In genomic region chr17:30607330-30607729, GRCm38 (mm10) we compare ENCODE assay signal across 18 mouse cellular contexts. TPM values are rescaled to one million over a fixed set of nuclear protein-coding genes. Genes with fewer than 3 reads are reported as not detected.
DNase-seq lines count a peak whose midpoint lies in the region; ATAC-seq and TF ChIP-seq lines count a peak whose summit lies in the region.
"Had no signal": no experiment of that assay in that cellular context is flagged by ENCODE, and none has a peak within 500 bp of the region (broad histone marks: within the 10 kb centered on the region; RNA-seq: fewer than 3 reads in every experiment).

No protein-coding gene starts in this region.

- WGBS in limb, embryonic 12.5 days = 89% methylated on average over 7 of the region's 7 CpGs
- 95% methylated on average over 7 of the region's 7 CpGs for WGBS in limb, embryonic 10.5 days
- WGBS in liver, embryonic 13.5 days (ENCODE audit: insufficient replicate concordance) = 86% methylated on average over 7 of the region's 7 CpGs
- whole genome bisulfite sequencing in heart, embryonic 12.5 days = 93% methylated on average over 7 of the region's 7 CpGs

- DNase-seq in gastrocnemius, adult 2 months = no peak
- DNase-seq in gastrocnemius, postnatal 36 days = no peak
- no peak for DNase-seq in limb, embryonic 10.5 days (ENCODE audit: low spot score)
- no peak for DNase-seq in ES-E14 (ENCODE audit: low read depth, low spot score)
- no peak for DNase-seq in liver, embryonic 13.5 days
- no peak for DNase-seq in adrenal gland, postnatal 14 days
- DNase-seq: adrenal gland, adult 8-10 months; cerebellum, adult 2 months; kidney, adult 2 months; lung, postnatal 36 days; midbrain, embryonic 14.5 days; right cerebral cortex, postnatal 14 days; thymus, adult 18-20 months had no signal

- no peak overlapping the region for H3K9ac ChIP-seq in limb, embryonic 12.5 days (replicated peaks)
- peak overlapping the region; percentile 44; the same call in 1 of the 2 replicates for H3K9ac ChIP-seq in ES-E14 (ENCODE audit: insufficient read depth, low read depth, low read length, poor library complexity, severe bottlenecking)
- 0 out of 2 replicates have a peak overlapping the region, but pooled peaks have one; percentile 20 for H3K9ac ChIP-seq in liver, embryonic 13.5 days
- no peak overlapping the region for H3K9ac ChIP-seq in heart, embryonic 12.5 days
- H3K9ac ChIP-seq: embryonic facial prominence, embryonic 15.5 days; hindbrain, embryonic 13.5 days; liver, embryonic 14.5 days had no signal

- no peak overlapping the region for H3K4me2 ChIP-seq in limb, embryonic 12.5 days
- H3K4me2 ChIP-seq in liver, embryonic 13.5 days = no peak overlapping the region
- H3K4me2 ChIP-seq in heart, embryonic 12.5 days = no peak overlapping the region
- H3K4me2 ChIP-seq: embryonic facial prominence, embryonic 15.5 days; hindbrain, embryonic 13.5 days had no signal

- H3K36me3 ChIP-seq in limb, embryonic 12.5 days = peaks cover 14% of the 10 kb centered on the region
- H3K36me3 ChIP-seq in limb, embryonic 10.5 days = peaks cover 35% of the 10 kb centered on the region
- H3K36me3 ChIP-seq in ES-E14 (ENCODE audit: control insufficient read depth, insufficient read depth, low read length, poor library complexity, severe bottlenecking) = peaks cover 9% of the 10 kb centered on the region; the same call in 1 of the 2 replicates
- H3K36me3 ChIP-seq in liver, embryonic 13.5 days = peaks cover 51% of the 10 kb centered on the region
- H3K36me3 ChIP-seq in heart, embryonic 12.5 days = peaks cover 26% of the 10 kb centered on the region

- TF ChIP-seq CTCF in gastrocnemius, adult 2 months (IDR thresholded peaks at IDR 0.05) = no peak

- no peaks in the 10 kb centered on the region for H3K9me3 ChIP-seq in limb, embryonic 12.5 days
- no peaks in the 10 kb centered on the region for H3K9me3 ChIP-seq in limb, embryonic 10.5 days (replicated peaks)
- H3K9me3 ChIP-seq in ES-E14 (ENCODE audit: control insufficient read depth, insufficient read depth, low read depth, low read length) = no peaks in the 10 kb centered on the region
- H3K9me3 ChIP-seq in liver, embryonic 13.5 days (replicated peaks) = no peaks in the 10 kb centered on the region
- H3K9me3 ChIP-seq in heart, embryonic 12.5 days (replicated peaks) = peaks cover 4% of the 10 kb centered on the region; the same call in 1 of the 2 replicates
- H3K9me3 ChIP-seq: embryonic facial prominence, embryonic 15.5 days; hindbrain, embryonic 13.5 days had no signal

- ATAC-seq in limb, embryonic 12.5 days (ENCODE audit: insufficient number of reproducible peaks, insufficient read depth, low FRiP score, low TSS enrichment, low read depth) = no peak
- ATAC-seq in liver, embryonic 13.5 days (ENCODE audit: low read depth) = no peak
- no peak for ATAC-seq in heart, embryonic 12.5 days (ENCODE audit: insufficient number of reproducible peaks, low FRiP score)

- no peak overlapping the region for H3K4me3 ChIP-seq in gastrocnemius, adult 2 months
- no peak overlapping the region for H3K4me3 ChIP-seq in limb, embryonic 12.5 days (replicated peaks)
- no peak overlapping the region for H3K4me3 ChIP-seq in limb, embryonic 10.5 days
- peak overlapping the region in 1 of 2 experiments; percentile 6; a peak in 1 of 4 replicates for H3K4me3 ChIP-seq in ES-E14 (ENCODE audit: insufficient read depth in 1 of 2, low read depth in 1 of 2, low read length in 2 of 2, poor library complexity in 1 of 2, severe bottlenecking in 1 of 2)
- no peak overlapping the region for H3K4me3 ChIP-seq in liver, embryonic 13.5 days (replicated peaks)
- no peak overlapping the region for H3K4me3 ChIP-seq in heart, embryonic 12.5 days
- H3K4me3 ChIP-seq: embryonic facial prominence, embryonic 15.5 days; hindbrain, embryonic 13.5 days had no signal

- peaks cover 50% of the 10 kb centered on the region for H3K4me1 ChIP-seq in limb, embryonic 12.5 days (replicated peaks)
- H3K4me1 ChIP-seq in limb, embryonic 10.5 days = peaks cover 26% of the 10 kb centered on the region
- H3K4me1 ChIP-seq in ES-E14 (ENCODE audit: control insufficient read depth in 2 of 2, insufficient read depth in 2 of 2, low read length in 2 of 2, poor library complexity in 1 of 2) = peaks cover 36 to 46% of the 10 kb centered on the region in 2 experiments
- H3K4me1 ChIP-seq in liver, embryonic 13.5 days (replicated peaks) = peaks cover 61% of the 10 kb centered on the region
- H3K4me1 ChIP-seq in heart, embryonic 12.5 days (replicated peaks) = peaks cover 37% of the 10 kb centered on the region

- H3K27ac ChIP-seq in gastrocnemius, adult 2 months = peak overlapping the region; percentile 28; the same call in 1 of the 2 replicates
- peak overlapping the region; percentile 67 for H3K27ac ChIP-seq in limb, embryonic 12.5 days
- no peak overlapping the region for H3K27ac ChIP-seq in limb, embryonic 10.5 days
- peak overlapping the region; percentile 37 for H3K27ac ChIP-seq in ES-E14 (ENCODE audit: insufficient read depth, low read depth, low read length, poor library complexity, severe bottlenecking)
- peak overlapping the region; percentile 53; the same call in 1 of the 2 replicates for H3K27ac ChIP-seq in liver, embryonic 13.5 days
- H3K27ac ChIP-seq in heart, embryonic 12.5 days (ENCODE audit: poor library complexity, severe bottlenecking) = no peak overlapping the region
- H3K27ac ChIP-seq: embryonic facial prominence, embryonic 15.5 days; liver, embryonic 14.5 days had no signal

- in situ Hi-C loops in ES-E14 (cut with MboI; ENCODE audit: low sequenced_read_pairs in 2 of 2, unreplicated experiment in 2 of 2) = no loop called here

- H3K27me3 ChIP-seq in limb, embryonic 12.5 days = no peaks in the 10 kb centered on the region
- H3K27me3 ChIP-seq in limb, embryonic 10.5 days (ENCODE audit: low read depth, poor library complexity, severe bottlenecking) = no peaks in the 10 kb centered on the region
- no peaks in the 10 kb centered on the region for H3K27me3 ChIP-seq in liver, embryonic 13.5 days
- H3K27me3 ChIP-seq in heart, embryonic 12.5 days (replicated peaks) = no peaks in the 10 kb centered on the region
- H3K27me3 ChIP-seq: embryonic facial prominence, embryonic 15.5 days; hindbrain, embryonic 13.5 days had no signal

- intact Hi-C loops in gastrocnemius, adult 2 months (cut with DNase I) = no loop called here
- intact Hi-C loops in gastrocnemius, postnatal 36 days (cut with DNase I) = no loop called here

TF ChIP-seq in ES-E14, 5 proteins besides CTCF, POLR2A, EP300 and RAD21:
- TF ChIP-seq MAFK (IDR thresholded peaks at IDR 0.05; ENCODE audit: insufficient read depth, low read depth, low read length) = no peak
- no peak for TF ChIP-seq CHD2 (IDR thresholded peaks at IDR 0.05; ENCODE audit: low read depth, low read length)
- no peak for TF ChIP-seq HCFC1 (IDR thresholded peaks at IDR 0.05; ENCODE audit: borderline replicate concordance, insufficient read depth, low read length)
- no peak for TF ChIP-seq ZNF384 (IDR thresholded peaks at IDR 0.05; ENCODE audit: low read depth, low read length)
- TF ChIP-seq ZC3H11A (IDR thresholded peaks at IDR 0.05; ENCODE audit: borderline replicate concordance, low read depth, low read length) = no peak

RNA-seq across cellular contexts. Expression of gene Dnah8, which starts 16.8 kb away (rescaled TPM):
- total RNA-seq in gastrocnemius, adult 2 months (2021) = under 1 TPM in 1 of 2 experiments, not detected in 1; 0.11 TPM
- total RNA-seq in gastrocnemius, postnatal 36 days (2021) = under 1 TPM; 0.22 to 0.74 TPM
- polyA plus RNA-seq in limb, embryonic 12.5 days (2016; fragmentation: Nextera tagmentation; extraction: Ambion mirVana) = 0.86 and 1.6 TPM in 2 replicates
- 0.49 and 0.51 TPM in 2 replicates for polyA plus RNA-seq in limb, embryonic 10.5 days (2016; fragmentation: Nextera tagmentation; extraction: Ambion mirVana)
- 19.5 and 28.0 TPM in 2 replicates for total RNA-seq in ES-E14 (2012; rRNA removed)
- polyA plus RNA-seq in liver, embryonic 13.5 days (2015; fragmentation: Nextera tagmentation; extraction: Ambion mirVana) = 1.4 and 1.5 TPM in 2 replicates
- total RNA-seq in adrenal gland, postnatal 14 days (2021) = 1.3 and 2.7 TPM in 2 replicates
- 2.1 and 2.2 TPM in 2 replicates for polyA plus RNA-seq in heart, embryonic 12.5 days (2016; fragmentation: Nextera tagmentation; extraction: Ambion mirVana)

RNA-seq across cellular contexts. Expression of gene Glo1, which starts 19.3 kb away (rescaled TPM):
- total RNA-seq in gastrocnemius, adult 2 months (2021) = 100 to 1,000 TPM; 159 to 169 TPM
- 100 to 1,000 TPM; 151 TPM for total RNA-seq in gastrocnemius, postnatal 36 days (2021)
- 233 TPM in 2 replicates for polyA plus RNA-seq in limb, embryonic 12.5 days (2016; fragmentation: Nextera tagmentation; extraction: Ambion mirVana)
- 202 and 206 TPM in 2 replicates for polyA plus RNA-seq in limb, embryonic 10.5 days (2016; fragmentation: Nextera tagmentation; extraction: Ambion mirVana)
- 283 and 284 TPM in 2 replicates for total RNA-seq in ES-E14 (2012; rRNA removed)
- polyA plus RNA-seq in liver, embryonic 13.5 days (2015; fragmentation: Nextera tagmentation; extraction: Ambion mirVana) = 289 and 332 TPM in 2 replicates
- 105 and 123 TPM in 2 replicates for total RNA-seq in adrenal gland, postnatal 14 days (2021)
- polyA plus RNA-seq in heart, embryonic 12.5 days (2016; fragmentation: Nextera tagmentation; extraction: Ambion mirVana) = 232 and 236 TPM in 2 replicates

RNA-seq across cellular contexts. Expression of gene Btbd9, which starts 31.0 kb away (rescaled TPM):
- total RNA-seq in gastrocnemius, adult 2 months (2021) = 10 to 100 TPM; 11.9 to 14.7 TPM
- total RNA-seq in gastrocnemius, postnatal 36 days (2021) = 10 to 100 TPM; 10.1 to 10.7 TPM
- 65.4 and 70.6 TPM in 2 replicates for polyA plus RNA-seq in limb, embryonic 12.5 days (2016; fragmentation: Nextera tagmentation; extraction: Ambion mirVana)
- polyA plus RNA-seq in limb, embryonic 10.5 days (2016; fragmentation: Nextera tagmentation; extraction: Ambion mirVana) = 40.5 and 57.5 TPM in 2 replicates
- total RNA-seq in ES-E14 (2012; rRNA removed) = 28.2 and 34.8 TPM in 2 replicates
- 14.5 and 15.2 TPM in 2 replicates for polyA plus RNA-seq in liver, embryonic 13.5 days (2015; fragmentation: Nextera tagmentation; extraction: Ambion mirVana)
- 35.9 and 36.9 TPM in 2 replicates for total RNA-seq in adrenal gland, postnatal 14 days (2021)
- polyA plus RNA-seq in heart, embryonic 12.5 days (2016; fragmentation: Nextera tagmentation; extraction: Ambion mirVana) = 41.3 and 42.0 TPM in 2 replicates

Comparison
In these comparisons a context has a peak if more than half of its experiments do, and no peak if none do; other contexts are left out.
1. H3K27ac ChIP-seq: peak in gastrocnemius, adult 2 months (single experiment), limb, embryonic 12.5 days (single experiment), ES-E14 (single experiment) and liver, embryonic 13.5 days (single experiment); none in limb, embryonic 10.5 days (single experiment) and heart, embryonic 12.5 days (single experiment).
2. H3K9ac ChIP-seq: peak in ES-E14 (single experiment) and liver, embryonic 13.5 days (single experiment); none in limb, embryonic 12.5 days (single experiment) and heart, embryonic 12.5 days (single experiment).